Mouse (Mus musculus): ENCODE measurements around the gene Amer2. TPM values are rescaled to one million over a fixed set of nuclear protein-coding genes. Genes with fewer than 3 reads are reported as not detected.
"Not testable (repeated sequence)": the region's sequence is repeated elsewhere in the genome, so short reads cannot be mapped to it uniquely, and the experiment has no call there.

Amer2 gene
- polyA plus RNA-seq (2014; fragmentation: Nextera tagmentation; extraction: Ambion mirVana), result 3.3 and 3.5 TPM in 2 replicates

DNA sequence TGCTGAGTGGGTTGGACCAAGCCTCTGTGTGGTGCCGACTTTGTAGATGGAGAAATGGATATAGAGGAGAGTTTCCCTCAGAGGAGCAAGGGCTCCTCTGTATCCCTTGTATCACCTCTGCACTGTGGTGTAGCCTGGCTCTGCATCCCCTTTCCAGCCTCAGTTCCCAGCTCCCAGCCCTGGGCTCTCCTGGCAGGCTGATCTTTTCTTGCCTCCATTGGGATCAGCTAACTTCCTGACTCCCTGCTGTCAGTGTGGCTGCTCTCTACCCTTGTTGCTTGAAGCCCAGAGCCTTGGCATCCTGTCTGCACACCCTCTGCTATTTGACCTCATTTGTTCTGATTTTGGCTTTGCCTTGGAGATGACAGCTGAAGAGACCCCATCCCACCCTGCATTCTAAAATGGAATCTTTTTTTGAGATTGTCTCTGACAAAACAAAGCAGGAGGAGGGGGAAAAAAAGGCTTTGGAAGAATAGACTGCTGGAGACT lies at the start of gene Amer2:
TSS of gene Amer2 (plus strand) at position 439 of the 489 bp plus-strand sequence.
- Histone ChIP-seq H3K27me3 (ENCODE audit: control insufficient read depth, insufficient read depth, low read length) (peaks cover 3% of the 10 kb centered on the region; the same call in 1 of the 2 replicates), H3K9me3 (replicated peaks; ENCODE audit: control insufficient read depth, low read length) (no peaks in the 10 kb centered on the region), H3K9ac (replicated peaks; ENCODE audit: low read length) (no peak within 1 kb of the TSS), H3K27ac (replicated peaks; ENCODE audit: low read depth, low read length) (no peak within 1 kb of the TSS), H3K4me2 (ENCODE audit: low read depth, low read length) (no peak within 1 kb of the TSS), H3K4me1 (ENCODE audit: control insufficient read depth, insufficient read depth, low read length) (no peaks in the 10 kb centered on the region; the same call in 1 of the 2 replicates), H3K4me3 (ENCODE audit: low read depth, low read length) (no peak within 1 kb of the TSS), H3K36me3 (replicated peaks; ENCODE audit: control insufficient read depth, insufficient read depth, low read depth, low read length) (no peaks in the 10 kb centered on the region)
- ATAC-seq (replicated peaks; ENCODE audit: insufficient number of reproducible peaks, low FRiP score, low TSS enrichment, low read depth) (no peak), DNase-seq (ENCODE audit: low spot score) (no peak)
- WGBS, result 44% methylated on average over 1 of the region's 1 CpGs

- not testable (repeated sequence) for H3K9me3 ChIP-seq (replicated peaks; ENCODE audit: control insufficient read depth, low read length); H3K4me1 ChIP-seq (ENCODE audit: control insufficient read depth, insufficient read depth, low read length); H3K9ac ChIP-seq (replicated peaks; ENCODE audit: low read length); ATAC-seq (replicated peaks; ENCODE audit: insufficient number of reproducible peaks, low FRiP score, low TSS enrichment, low read depth); H3K4me2 ChIP-seq (ENCODE audit: low read depth, low read length); H3K27me3 ChIP-seq (ENCODE audit: control insufficient read depth, insufficient read depth, low read length); H3K27ac ChIP-seq (replicated peaks; ENCODE audit: low read depth, low read length); DNase-seq (ENCODE audit: low spot score); H3K4me3 ChIP-seq (ENCODE audit: low read depth, low read length); H3K36me3 ChIP-seq (replicated peaks; ENCODE audit: control insufficient read depth, insufficient read depth, low read depth, low read length)
- 80% methylated on average over 5 of the region's 5 CpGs for WGBS
Observed at GRCm38 (mm10) chr14:60340001-60340400, 33.1 kb upstream of the Amer2 start.

GRCm38 (mm10) chr14:60340570-60340969 lies 32.5 kb upstream of the Amer2 start:
- Histone ChIP-seq H3K4me2 (ENCODE audit: low read depth, low read length) (no peak overlapping the region), H3K36me3 (replicated peaks; ENCODE audit: control insufficient read depth, insufficient read depth, low read depth, low read length) (no peaks in the 10 kb centered on the region), H3K9me3 (replicated peaks; ENCODE audit: control insufficient read depth, low read length) (no peaks in the 10 kb centered on the region), H3K9ac (replicated peaks; ENCODE audit: low read length) (no peak overlapping the region), H3K4me1 (ENCODE audit: control insufficient read depth, insufficient read depth, low read length) (no peaks in the 10 kb centered on the region), H3K27ac (replicated peaks; ENCODE audit: low read depth, low read length) (no peak overlapping the region), H3K27me3 (ENCODE audit: control insufficient read depth, insufficient read depth, low read length) (no peaks in the 10 kb centered on the region), H3K4me3 (ENCODE audit: low read depth, low read length) (no peak overlapping the region)
- no peak for ATAC-seq (replicated peaks; ENCODE audit: insufficient number of reproducible peaks, low FRiP score, low TSS enrichment, low read depth)
- no peak for DNase-seq (ENCODE audit: low spot score)
- 81% methylated on average over 4 of the region's 4 CpGs for WGBS

DNA sequence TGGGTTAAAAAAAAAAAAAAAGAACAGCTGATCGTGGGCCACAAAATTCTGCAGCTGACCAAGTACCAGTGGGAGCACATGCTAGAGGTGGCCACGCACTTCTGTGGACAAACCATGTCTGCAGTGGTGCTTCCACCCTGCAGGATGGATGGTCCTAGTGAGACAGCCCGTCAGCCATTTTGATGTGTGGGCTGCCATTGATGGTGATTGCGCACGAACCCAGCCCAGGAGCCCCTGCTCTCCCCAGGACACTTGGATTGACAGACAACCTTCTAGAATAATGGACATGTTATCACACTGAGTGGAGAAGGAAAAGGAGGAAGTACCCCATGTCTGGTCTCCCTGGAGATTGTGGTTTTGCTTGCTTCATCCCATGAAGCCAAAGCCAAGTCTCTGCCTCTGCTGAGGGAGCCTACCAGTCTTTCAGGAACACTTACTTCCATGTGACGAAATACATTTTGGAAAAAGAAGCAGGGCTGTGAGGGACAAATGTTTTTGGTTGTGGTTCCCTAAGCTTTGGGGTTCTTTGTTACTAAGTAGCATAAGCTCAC lies 27.7 kb upstream of the Amer2 start:
- Histone ChIP-seq H3K27ac (replicated peaks; ENCODE audit: low read depth, low read length) (no peak overlapping the region), H3K4me3 (ENCODE audit: low read depth, low read length) (no peak overlapping the region), H3K4me2 (ENCODE audit: low read depth, low read length) (no peak overlapping the region), H3K9me3 (replicated peaks; ENCODE audit: control insufficient read depth, low read length) (no peaks in the 10 kb centered on the region), H3K9ac (replicated peaks; ENCODE audit: low read length) (no peak overlapping the region), H3K36me3 (replicated peaks; ENCODE audit: control insufficient read depth, insufficient read depth, low read depth, low read length) (no peaks in the 10 kb centered on the region), H3K4me1 (ENCODE audit: control insufficient read depth, insufficient read depth, low read length) (no peaks in the 10 kb centered on the region), H3K27me3 (ENCODE audit: control insufficient read depth, insufficient read depth, low read length) (no peaks in the 10 kb centered on the region)
- WGBS, result 93% methylated on average over 6 of the region's 6 CpGs
- DNase-seq (ENCODE audit: low spot score) (no peak), ATAC-seq (replicated peaks; ENCODE audit: insufficient number of reproducible peaks, low FRiP score, low TSS enrichment, low read depth) (no peak)

GRCm38 (mm10) chr14:60358347-60358746 lies 14.7 kb upstream of the Amer2 start:
- ATAC-seq (replicated peaks; ENCODE audit: insufficient number of reproducible peaks, low FRiP score, low TSS enrichment, low read depth), result no peak

GRCm38 (mm10) chr14:60361380-60362212 lies 11.5 kb upstream of the Amer2 start:
- no peaks in the 10 kb centered on the region for H3K4me1 ChIP-seq (ENCODE audit: control insufficient read depth, insufficient read depth, low read length)
- no peaks in the 10 kb centered on the region for H3K9me3 ChIP-seq (replicated peaks; ENCODE audit: control insufficient read depth, low read length)
- no peaks in the 10 kb centered on the region for H3K36me3 ChIP-seq (replicated peaks; ENCODE audit: control insufficient read depth, insufficient read depth, low read depth, low read length)
- ATAC-seq (replicated peaks; ENCODE audit: insufficient number of reproducible peaks, low FRiP score, low TSS enrichment, low read depth) (no peak), DNase-seq (ENCODE audit: low spot score) (no peak)
- no peaks in the 10 kb centered on the region for H3K27me3 ChIP-seq (ENCODE audit: control insufficient read depth, insufficient read depth, low read length)
- WGBS, result 56% methylated on average over 9 of the region's 9 CpGs
- no peak overlapping the region for H3K27ac ChIP-seq (replicated peaks; ENCODE audit: low read depth, low read length)
- H3K9ac ChIP-seq (replicated peaks; ENCODE audit: low read length), result no peak overlapping the region
- H3K4me3 ChIP-seq (ENCODE audit: low read depth, low read length), result no peak overlapping the region
- H3K4me2 ChIP-seq (ENCODE audit: low read depth, low read length), result no peak overlapping the region

More at GRCm38 (mm10) chr14:60358347-60358746, 14.7 kb upstream of the Amer2 start:
- H3K9me3 ChIP-seq (replicated peaks; ENCODE audit: control insufficient read depth, low read length), result no peaks in the 10 kb centered on the region
- no peak overlapping the region for H3K4me3 ChIP-seq (ENCODE audit: low read depth, low read length)
- DNase-seq (ENCODE audit: low spot score), result no peak
- H3K36me3 ChIP-seq (replicated peaks; ENCODE audit: control insufficient read depth, insufficient read depth, low read depth, low read length), result no peaks in the 10 kb centered on the region
- H3K27me3 ChIP-seq (ENCODE audit: control insufficient read depth, insufficient read depth, low read length), result no peaks in the 10 kb centered on the region
- H3K9ac ChIP-seq (replicated peaks; ENCODE audit: low read length), result no peak overlapping the region
- H3K4me2 ChIP-seq (ENCODE audit: low read depth, low read length), result no peak overlapping the region
- no peaks in the 10 kb centered on the region for H3K4me1 ChIP-seq (ENCODE audit: control insufficient read depth, insufficient read depth, low read length)
- 83% methylated on average over 5 of the region's 5 CpGs for WGBS
- no peak overlapping the region for H3K27ac ChIP-seq (replicated peaks; ENCODE audit: low read depth, low read length)

- no peaks in the 10 kb centered on the region for H3K27me3 ChIP-seq (ENCODE audit: control insufficient read depth, insufficient read depth, low read length)
- 60% methylated on average over 1 of the region's 1 CpGs for WGBS
- no peak for ATAC-seq (replicated peaks; ENCODE audit: insufficient number of reproducible peaks, low FRiP score, low TSS enrichment, low read depth)
- H3K4me3 ChIP-seq (ENCODE audit: low read depth, low read length), result no peak overlapping the region
- H3K4me2 ChIP-seq (ENCODE audit: low read depth, low read length), result no peak overlapping the region
- H3K27ac ChIP-seq (replicated peaks; ENCODE audit: low read depth, low read length), result no peak overlapping the region
- no peaks in the 10 kb centered on the region for H3K36me3 ChIP-seq (replicated peaks; ENCODE audit: control insufficient read depth, insufficient read depth, low read depth, low read length)
- H3K4me1 ChIP-seq (ENCODE audit: control insufficient read depth, insufficient read depth, low read length), result no peaks in the 10 kb centered on the region
- DNase-seq (ENCODE audit: low spot score), result no peak
- no peak overlapping the region for H3K9ac ChIP-seq (replicated peaks; ENCODE audit: low read length)
- H3K9me3 ChIP-seq (replicated peaks; ENCODE audit: control insufficient read depth, low read length), result no peaks in the 10 kb centered on the region
Observed at GRCm38 (mm10) chr14:60366729-60367128, 6.3 kb upstream of the Amer2 start.

Measured in embryonic facial prominence, embryonic 11.5 days (tissue).